Mouse (Mus musculus) intestine, embryonic 14.5 days (tissue): ENCODE measurements around the gene Lrguk. TPM values are rescaled to one million over a fixed set of nuclear protein-coding genes. Genes with fewer than 3 reads are reported as not detected.
A peak's percentile ranks its signal among the peaks of the same experiment; 100 is the strongest.

Source experiments
- ATAC-seq: fragments of 200-750 bp; cut with Nextera tagmentation; replicated peaks from 2 replicates; pipeline ENCODE4 v1.8.0; 2017; ENCODE audit warnings: low read depth, moderate number of reproducible peaks, moderate TSS enrichment, moderate library complexity; ENCODE audit not compliant: low FRiP score, low TSS enrichment
- DNase-seq: peaks from one replicate; pipeline ENCODE4 v3.0.0-alpha.2; 2018; ENCODE audit warnings: low spot score
- H3K27ac ChIP-seq: fragments of 300-500 bp; sonication (generic); 2 replicates; pipeline ENCODE4 v1.5.1; 2014; ENCODE audit warnings: low read depth, mild to moderate bottlenecking, control low read depth
- H3K27me3 ChIP-seq: fragments of 300-500 bp; sonication (generic); replicated peaks from 2 replicates; pipeline ENCODE4 v1.6.1; 2014; ENCODE audit warnings: low read length, control low read depth; ENCODE audit not compliant: control insufficient read depth, insufficient read depth
- H3K36me3 ChIP-seq: fragments of 300-500 bp; sonication (generic); 2 replicates; pipeline ENCODE4 v1.6.1; 2014; ENCODE audit warnings: low read length, control low read depth; ENCODE audit not compliant: control insufficient read depth, insufficient read depth
- H3K4me1 ChIP-seq: fragments of 300-500 bp; sonication (generic); replicated peaks from 2 replicates; pipeline ENCODE4 v1.6.1; 2014; ENCODE audit warnings: low read length, control low read depth, mixed read lengths; ENCODE audit not compliant: control insufficient read depth, insufficient read depth
- H3K4me2 ChIP-seq: fragments of 300-500 bp; sonication (generic); 2 replicates; pipeline ENCODE4 v1.6.1; 2014; ENCODE audit warnings: low read length
- H3K4me3 ChIP-seq: fragments of 300-500 bp; sonication (generic); 2 replicates; pipeline ENCODE4 v1.5.1; 2014; ENCODE audit warnings: low read depth, low read length, control low read depth, mixed read lengths
- H3K9ac ChIP-seq: fragments of 300-500 bp; sonication (generic); 2 replicates; pipeline ENCODE4 v1.6.1; 2014; ENCODE audit warnings: mild to moderate bottlenecking, low read length
- H3K9me3 ChIP-seq: fragments of 300-500 bp; sonication (generic); 2 replicates; pipeline ENCODE4 v1.6.1; 2016; ENCODE audit warnings: low read length, control low read depth; ENCODE audit not compliant: control insufficient read depth
- WGBS: fragments of 180-500 bp; shearing (Covaris S2); extraction: QIAGEN DNeasy Blood & Tissue Kit; methylation state at CpG from one replicate; pipeline ENCODE4 v1.1.7; 2014; 5-methylcytosine and 5-hydroxymethylcytosine counted together
- polyA plus RNA-seq: library from polyadenylated mRNA; unstranded; fragments of >200 nt; fragmentation: Nextera tagmentation; extraction: Ambion mirVana; gene quantifications from 2 replicates; pipeline ENCODE4 v1.2.1, GENCODE M21; 2014

The Lrguk gene
- polyA plus RNA-seq, 1 experiment from 2014 or later = 0.74 TPM

DNA sequence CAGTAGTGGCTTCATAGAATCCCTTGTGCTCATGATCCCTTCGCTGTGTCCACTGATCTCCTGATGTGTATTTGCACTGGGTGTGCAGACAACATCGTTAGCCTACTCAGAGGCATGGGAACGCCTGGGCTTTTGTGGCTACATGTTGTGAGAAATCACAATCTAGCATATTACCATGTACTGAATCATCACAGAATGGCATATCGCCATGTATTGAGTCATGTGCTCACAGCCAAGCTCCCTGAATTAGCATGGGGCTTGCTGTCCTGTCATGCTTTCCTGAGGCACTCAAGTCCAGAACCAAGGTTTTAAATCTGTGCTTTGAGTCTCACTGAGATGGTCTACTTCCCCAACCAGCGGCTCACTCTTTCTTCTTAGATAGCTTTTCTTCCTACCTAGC is 54.2 kb downstream of the Lrguk start:
- Histone ChIP-seq H3K4me2 (no peak overlapping the region), H3K27ac (no peak overlapping the region), H3K4me1 (no peaks in the 10 kb centered on the region), H3K9me3 (no peaks in the 10 kb centered on the region), H3K9ac (no peak overlapping the region), H3K4me3 (no peak overlapping the region), H3K27me3 (no peaks in the 10 kb centered on the region), H3K36me3 (no peaks in the 10 kb centered on the region)
- WGBS = 94% methylated on average over 5 of the region's 5 CpGs
- ATAC-seq (no peak), DNase-seq (no peak)

DNA sequence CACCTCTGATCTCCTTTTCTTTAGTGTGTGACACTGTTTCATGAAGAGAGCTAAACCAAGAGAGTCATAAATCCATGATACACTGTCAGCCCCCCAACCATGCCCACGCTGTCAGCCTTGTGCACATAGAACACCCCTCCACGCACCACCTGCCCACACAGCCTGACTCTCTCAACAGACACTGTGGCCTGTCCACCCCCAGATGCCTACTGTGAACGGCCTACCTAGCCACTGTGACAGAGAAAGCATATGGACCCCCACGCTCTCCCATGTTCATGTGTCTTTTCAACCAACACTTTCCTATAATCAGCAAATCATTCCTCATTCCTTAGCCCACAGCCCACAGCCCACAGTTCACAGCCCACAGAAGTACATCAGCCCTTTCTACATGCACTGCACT is 58.5 kb downstream of the Lrguk start:
- WGBS = 89% methylated on average over 4 of the region's 4 CpGs
- H3K36me3 ChIP-seq = no peaks in the 10 kb centered on the region

DNA sequence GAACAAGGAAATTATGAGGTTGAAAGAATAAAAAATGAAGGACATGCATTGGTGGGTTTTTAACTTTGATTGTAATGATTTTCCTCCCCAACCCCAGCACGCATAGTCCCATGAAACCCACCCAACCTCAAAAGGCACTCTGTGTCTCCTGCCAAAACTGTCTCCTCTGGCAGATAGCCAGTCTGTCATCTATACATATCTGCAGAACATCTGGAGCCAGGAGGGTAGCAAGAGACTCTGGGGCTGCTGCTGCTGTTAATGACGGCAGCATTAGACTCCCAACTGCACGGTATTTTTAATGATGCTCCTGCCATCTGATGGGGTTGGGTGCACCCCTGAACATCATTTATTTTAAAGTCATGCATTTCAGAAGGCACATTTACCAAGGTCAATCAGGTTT is 59.7 kb downstream of the Lrguk start:
- no peak overlapping the region for H3K27ac ChIP-seq
- no peak overlapping the region for H3K4me3 ChIP-seq
- no peak for ATAC-seq
- no peaks in the 10 kb centered on the region for H3K27me3 ChIP-seq
- H3K36me3 ChIP-seq = no peaks in the 10 kb centered on the region
- H3K4me1 ChIP-seq = no peaks in the 10 kb centered on the region
- WGBS = 31% methylated on average over 3 of the region's 3 CpGs
- no peak overlapping the region for H3K4me2 ChIP-seq
- no peaks in the 10 kb centered on the region for H3K9me3 ChIP-seq
- H3K9ac ChIP-seq = no peak overlapping the region
- DNase-seq = no peak

More for the DNA sequence above, 58.5 kb downstream of the Lrguk start:
- ATAC-seq (no peak), DNase-seq (no peak)
- Histone ChIP-seq H3K9ac (no peak overlapping the region), H3K4me2 (no peak overlapping the region), H3K27me3 (no peaks in the 10 kb centered on the region), H3K4me3 (no peak overlapping the region), H3K4me1 (no peaks in the 10 kb centered on the region), H3K9me3 (no peaks in the 10 kb centered on the region), H3K27ac (no peak overlapping the region)

DNA sequence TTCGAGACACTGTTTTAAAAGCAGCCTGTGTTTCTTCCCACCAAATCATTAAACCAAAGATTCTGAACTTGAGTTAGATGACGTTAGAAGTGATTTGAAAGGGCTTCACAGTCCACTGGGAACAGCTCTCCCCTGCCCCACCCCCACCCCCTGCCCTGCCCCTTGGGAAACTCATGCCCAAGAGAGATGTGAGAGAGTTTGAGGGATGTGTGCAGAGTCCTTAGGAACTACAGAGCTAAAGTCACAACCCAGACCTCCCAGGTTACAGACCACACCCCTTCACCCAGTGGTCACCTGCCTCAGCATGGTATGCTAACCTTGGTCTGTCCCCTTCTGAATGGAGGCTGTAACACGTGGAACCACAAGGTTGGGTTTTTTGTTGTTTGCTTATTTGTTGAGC is 62.3 kb downstream of the Lrguk start:
- Histone ChIP-seq H3K9ac (no peak overlapping the region), H3K4me1 (0 out of 2 replicates have a peak, but pooled peaks cover 3% of the 10 kb centered on the region), H3K27ac (no peak overlapping the region), H3K36me3 (no peaks in the 10 kb centered on the region), H3K4me2 (no peak overlapping the region), H3K4me3 (no peak overlapping the region), H3K27me3 (no peaks in the 10 kb centered on the region), H3K9me3 (no peaks in the 10 kb centered on the region)
- ATAC-seq (no peak), DNase-seq (no peak)
- WGBS = 71% methylated on average over 3 of the region's 3 CpGs

DNA sequence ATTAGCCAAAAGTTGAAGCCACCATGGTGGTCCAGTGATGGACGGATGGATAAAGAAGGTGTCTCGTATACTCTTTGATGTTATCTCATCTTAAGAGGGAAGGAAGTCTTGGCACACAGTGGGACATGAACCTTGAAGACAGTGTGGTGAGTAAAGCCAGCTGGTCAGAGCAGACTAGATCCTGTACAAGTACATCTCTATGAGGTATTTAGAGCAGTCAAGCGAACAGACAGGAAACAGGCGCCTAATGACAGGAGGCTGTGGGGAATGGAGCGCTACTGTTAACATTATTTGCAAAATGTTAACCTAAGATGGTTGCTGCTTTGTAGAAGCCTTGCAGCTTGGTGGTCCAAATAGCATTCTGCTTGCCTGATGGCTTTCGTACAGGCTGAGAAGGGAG is 67.0 kb downstream of the Lrguk start:
- 33% methylated on average over 6 of the region's 6 CpGs for WGBS
- H3K36me3 ChIP-seq = no peaks in the 10 kb centered on the region
- no peak overlapping the region for H3K27ac ChIP-seq

DNA sequence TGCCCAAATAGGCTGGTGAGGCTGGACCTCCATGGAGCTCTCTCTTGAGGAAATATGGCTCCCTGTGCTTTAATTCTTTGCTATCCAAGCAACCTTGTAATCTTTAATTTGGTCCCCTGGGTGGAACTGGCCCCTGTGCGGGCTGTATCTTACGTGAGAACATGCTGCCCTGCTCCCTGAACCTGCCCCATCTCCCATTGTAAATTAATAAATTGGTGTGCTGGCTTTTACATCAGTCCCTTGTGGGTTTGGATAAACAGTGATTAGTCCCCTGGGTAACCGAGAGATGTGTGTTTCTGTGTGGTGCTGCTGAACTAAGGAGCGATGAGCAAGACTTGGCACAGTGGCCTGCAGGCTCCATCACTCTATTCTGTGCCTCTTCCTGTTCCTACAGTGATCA is 67.7 kb downstream of the Lrguk start:
- no peak overlapping the region for H3K27ac ChIP-seq
- H3K4me2 ChIP-seq = no peak overlapping the region
- H3K9me3 ChIP-seq = no peaks in the 10 kb centered on the region
- H3K9ac ChIP-seq = no peak overlapping the region
- no peaks in the 10 kb centered on the region for H3K36me3 ChIP-seq
- no peaks in the 10 kb centered on the region for H3K27me3 ChIP-seq
- H3K4me1 ChIP-seq = 0 out of 2 replicates have a peak, but pooled peaks cover 6% of the 10 kb centered on the region
- 64% methylated on average over 4 of the region's 4 CpGs for WGBS
- ATAC-seq (no peak), DNase-seq (no peak)
- no peak overlapping the region for H3K4me3 ChIP-seq

More for the DNA sequence above, 67.0 kb downstream of the Lrguk start:
- Histone ChIP-seq H3K4me1 (0 out of 2 replicates have a peak, but pooled peaks cover 6% of the 10 kb centered on the region), H3K4me3 (no peak overlapping the region), H3K9ac (no peak overlapping the region), H3K27me3 (no peaks in the 10 kb centered on the region), H3K9me3 (no peaks in the 10 kb centered on the region), H3K4me2 (no peak overlapping the region)
- DNase-seq (peak; percentile 58), ATAC-seq (peak; percentile 53; the same call in 1 of the 2 replicates)

DNA sequence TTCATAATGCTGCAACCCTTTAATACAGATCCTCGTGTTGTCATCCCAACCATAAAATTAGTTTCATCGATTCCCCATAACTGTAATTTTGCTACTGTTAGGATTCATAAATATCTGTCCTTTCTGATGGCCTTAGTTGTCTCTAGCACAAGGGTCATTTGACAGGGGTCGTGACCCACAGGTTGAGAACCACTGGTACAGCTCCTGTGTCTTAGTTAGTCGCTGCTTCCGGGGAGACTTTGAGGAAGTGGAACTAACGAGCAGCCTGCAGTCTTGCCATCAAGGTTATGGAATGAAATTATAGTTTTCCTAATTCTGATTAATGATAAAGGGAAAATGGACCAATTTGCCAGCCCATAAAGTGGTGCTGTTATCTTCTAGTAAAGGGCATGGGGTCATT is 70.5 kb downstream of the Lrguk start:
- ATAC-seq (no peak), DNase-seq (no peak)
- Histone ChIP-seq H3K36me3 (no peaks in the 10 kb centered on the region), H3K4me1 (0 out of 2 replicates have a peak, but pooled peaks cover 6% of the 10 kb centered on the region), H3K4me2 (no peak overlapping the region), H3K9me3 (no peaks in the 10 kb centered on the region), H3K27ac (no peak overlapping the region), H3K4me3 (no peak overlapping the region), H3K9ac (no peak overlapping the region), H3K27me3 (no peaks in the 10 kb centered on the region)
- 86% methylated on average over 6 of the region's 6 CpGs for WGBS

DNA sequence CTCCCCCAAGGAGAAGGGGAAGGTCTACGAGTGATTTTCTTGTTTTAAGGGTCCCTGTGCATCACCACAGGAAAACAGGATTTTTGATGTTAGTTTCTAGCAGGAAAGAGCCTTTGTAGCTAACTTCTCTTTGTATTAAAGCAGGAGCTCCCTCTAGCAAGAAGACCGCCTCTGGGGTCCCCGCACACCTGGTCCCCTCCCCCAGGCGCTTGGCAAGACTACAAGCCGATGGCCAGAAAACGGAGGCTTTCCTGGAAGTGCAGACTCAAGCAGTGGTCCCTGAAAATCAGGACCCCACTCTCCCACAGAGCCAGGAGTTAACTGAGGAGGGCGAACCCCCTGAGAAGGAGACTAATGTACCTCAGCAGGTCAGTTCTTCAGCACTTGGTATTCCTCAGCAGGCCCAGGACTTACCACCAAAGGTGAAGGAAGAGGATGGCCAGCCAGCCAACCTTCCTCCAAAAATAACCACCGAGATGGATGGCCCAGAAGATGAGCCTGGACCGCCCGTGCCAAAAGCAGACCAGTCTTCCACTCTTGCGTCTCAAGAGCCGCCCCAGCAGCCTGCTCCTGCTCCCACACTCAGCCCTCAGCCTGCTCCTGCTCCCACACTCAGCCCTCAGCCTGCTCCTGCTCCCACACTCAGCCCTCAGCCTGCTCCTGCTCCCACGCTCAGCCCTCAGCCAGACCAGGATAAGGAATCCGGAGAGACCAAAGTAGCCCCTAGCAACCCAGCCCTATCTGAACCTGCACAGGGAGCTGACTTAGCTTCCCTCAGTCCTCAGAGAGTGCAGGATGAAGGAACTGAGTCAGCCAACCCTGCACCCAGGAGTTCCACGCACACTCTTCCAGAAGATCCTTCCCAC is 72.5 kb downstream of the Lrguk start:
- Histone ChIP-seq H3K4me2 (no peak overlapping the region), H3K4me3 (no peak overlapping the region), H3K36me3 (no peaks in the 10 kb centered on the region), H3K4me1 (0 out of 2 replicates have a peak, but pooled peaks cover under 1% of the 10 kb centered on the region), H3K27ac (no peak overlapping the region), H3K9ac (no peak overlapping the region), H3K9me3 (no peaks in the 10 kb centered on the region), H3K27me3 (no peaks in the 10 kb centered on the region)
- WGBS = 83% methylated on average over 15 of the region's 15 CpGs
- ATAC-seq = no peak
- DNase-seq = no peak
